Mouse (Mus musculus): ENCODE data around the gene Anapc15-ps.

Anapc15-ps gene

GRCm38 (mm10) chr10:95670781-95671780 is 2.2 kb downstream of the Anapc15-ps start:
- peak; percentile 45 for DNase-seq (ENCODE audit: extremely low read depth, insufficient read length, low spot score)

GRCm38 (mm10) chr10:95669872-95670271 is 3.4 kb downstream of the Anapc15-ps start:
- DNase-seq (ENCODE audit: extremely low read depth, insufficient read length, low spot score): no peak

- no peak for DNase-seq (ENCODE audit: extremely low read depth, insufficient read length, low spot score)
Observed at GRCm38 (mm10) chr10:95669034-95669433, 4.2 kb downstream of the Anapc15-ps start.

- peak; percentile 73 for DNase-seq (ENCODE audit: extremely low read depth, insufficient read length, low spot score)
Observed at GRCm38 (mm10) chr10:95667371-95668030, 5.8 kb downstream of the Anapc15-ps start.

- DNase-seq (ENCODE audit: extremely low read depth, insufficient read length, low spot score): no peak
Observed at GRCm38 (mm10) chr10:95666791-95667190, 6.5 kb downstream of the Anapc15-ps start.

GRCm38 (mm10) chr10:95665426-95665990 is 7.7 kb downstream of the Anapc15-ps start:
- DNase-seq (ENCODE audit: extremely low read depth, insufficient read length, low spot score): no peak

- no peak for DNase-seq (ENCODE audit: extremely low read depth, insufficient read length, low spot score)
Observed at GRCm38 (mm10) chr10:95664613-95665012, 8.6 kb downstream of the Anapc15-ps start.

- DNase-seq (ENCODE audit: extremely low read depth, insufficient read length, low spot score): no peak
Observed at GRCm38 (mm10) chr10:95660356-95660755, 12.9 kb downstream of the Anapc15-ps start.

GRCm38 (mm10) chr10:95659471-95660150 is 13.6 kb downstream of the Anapc15-ps start:
- no peak for DNase-seq (ENCODE audit: extremely low read depth, insufficient read length, low spot score)

- no peak for DNase-seq (ENCODE audit: extremely low read depth, insufficient read length, low spot score)
Observed at GRCm38 (mm10) chr10:95658836-95659343, 14.4 kb downstream of the Anapc15-ps start.

- peak; percentile 18 for DNase-seq (ENCODE audit: extremely low read depth, insufficient read length, low spot score)
Observed at GRCm38 (mm10) chr10:95656236-95657225, 16.7 kb downstream of the Anapc15-ps start.

GRCm38 (mm10) chr10:95652131-95652530 is 21.1 kb downstream of the Anapc15-ps start:
- DNase-seq (ENCODE audit: extremely low read depth, insufficient read length, low spot score): no peak

GRCm38 (mm10) chr10:95648326-95648888 is 24.8 kb downstream of the Anapc15-ps start:
- no peak for DNase-seq (ENCODE audit: extremely low read depth, insufficient read length, low spot score)

- DNase-seq (ENCODE audit: extremely low read depth, insufficient read length, low spot score): no peak
Observed at GRCm38 (mm10) chr10:95647128-95647527, 26.1 kb downstream of the Anapc15-ps start.

- DNase-seq (ENCODE audit: extremely low read depth, insufficient read length, low spot score): no peak
Observed at GRCm38 (mm10) chr10:95646576-95646975, 26.7 kb downstream of the Anapc15-ps start.

GRCm38 (mm10) chr10:95643696-95644360 is 29.4 kb downstream of the Anapc15-ps start:
- DNase-seq (ENCODE audit: extremely low read depth, insufficient read length, low spot score): peak; percentile 89

GRCm38 (mm10) chr10:95643042-95643441 is 30.2 kb downstream of the Anapc15-ps start:
- peak; percentile 24 for DNase-seq (ENCODE audit: extremely low read depth, insufficient read length, low spot score)

GRCm38 (mm10) chr10:95641335-95641734 is 31.9 kb downstream of the Anapc15-ps start:
- DNase-seq (ENCODE audit: extremely low read depth, insufficient read length, low spot score): no peak

Measured in 3134 (cell line).